In genomic region chr1:78811975-78812490, GRCm38 (mm10) we compare ENCODE assay signal across 10 mouse cellular contexts. TPM values are rescaled to one million over a fixed set of nuclear protein-coding genes. Genes with fewer than 3 reads are reported as not detected.
DNase-seq lines count a peak whose midpoint lies in the region; ATAC-seq and TF ChIP-seq lines count a peak whose summit lies in the region.
"Had no signal": no experiment of that assay in that cellular context is flagged by ENCODE, and none has a peak within 500 bp of the region (broad histone marks: within the 10 kb centered on the region; RNA-seq: fewer than 3 reads in every experiment).

No protein-coding gene starts in this region.

- no peak for TF ChIP-seq CTCF in testis, adult 2 months (IDR thresholded peaks at IDR 0.05; ENCODE audit: control insufficient read depth, insufficient read depth, insufficient replicate concordance, low read depth, low read length)

- no peaks in the 10 kb centered on the region for H3K4me1 ChIP-seq in testis, adult 2 months (ENCODE audit: control insufficient read depth, insufficient read depth, low read length)

- H3K27ac ChIP-seq in testis, adult 2 months (ENCODE audit: control insufficient read depth, insufficient read depth, low read depth, low read length): 0 out of 2 replicates have a peak overlapping the region, but pooled peaks have one; percentile 5

- DNase-seq in cerebellum, postnatal 14 days: peak; percentile 33 to 38
- no peak for DNase-seq in cerebellum, postnatal 4 days (ENCODE audit: low spot score in 2 of 2)
- peak; percentile 31 for DNase-seq in kidney, adult 11 months
- no peak for DNase-seq in kidney, adult 18-20 months
- no peak for DNase-seq in testis, postnatal 14 days (ENCODE audit: low spot score)
- DNase-seq in yolk sac, embryonic 10.5 days (ENCODE audit: low spot score): peak; percentile 6
- DNase-seq: B cell, adult 2 months had no signal

- ATAC-seq in granulocyte monocyte progenitor cell, adult 5-6 weeks (replicated peaks; ENCODE audit: poor library complexity, severe bottlenecking): no peak
- ATAC-seq: inflammation-experienced regulatory T-cells, adult 6 months had no signal

- H3K27me3 ChIP-seq in testis, adult 2 months (ENCODE audit: control insufficient read depth, insufficient read depth, low read length): no peaks in the 10 kb centered on the region

- H3K36me3 ChIP-seq in testis, adult 2 months (ENCODE audit: control insufficient read depth, insufficient read depth, low read length): no peaks in the 10 kb centered on the region

- TF ChIP-seq POLR2A in testis, adult 2 months (IDR thresholded peaks at IDR 0.05; ENCODE audit: control insufficient read depth, low read depth, low read length): no peak

- H3K4me3 ChIP-seq in testis, adult 2 months (ENCODE audit: control insufficient read depth, low read depth, low read length): no peak overlapping the region

RNA-seq across cellular contexts. Expression of gene Kcne4, which starts 4.5 kb away (rescaled TPM):
- polyA plus RNA-seq in testis, adult 2 months (2012; rRNA removed): 0.96 and 1.1 TPM in 2 replicates
- not detected in 2 replicates for total RNA-seq in granulocyte monocyte progenitor cell, adult 5-6 weeks (2014; fragmentation: Nextera tagmentation)
- not detected in 2 replicates for total RNA-seq in granulocyte monocyte progenitor cell, adult 5-6 weeks (2017)
- polyA plus RNA-seq: inflammation-experienced regulatory T-cells, adult 6 months had no signal

Comparison
In these comparisons a context has a peak if more than half of its experiments do, and no peak if none do; other contexts are left out.
1. DNase-seq: peak in cerebellum, postnatal 14 days (2 of 2), kidney, adult 11 months (single experiment) and yolk sac, embryonic 10.5 days (single experiment); none in cerebellum, postnatal 4 days (0 of 2), kidney, adult 18-20 months (single experiment) and testis, postnatal 14 days (single experiment).